Mouse (Mus musculus) liver (tissue): ENCODE data around the gene Ect2.

ENCODE experiments used
- DNase-seq: peaks from one replicate; pipeline ENCODE4 v3.0.0-alpha.2; 2020; ENCODE audit warnings: mixed read lengths

Gene Ect2

GRCm38 (mm10) chr3:27153701-27154209, at the start of gene Ect2:
Gene Ect2 (minus strand): TSS chr3:27153878.
- DNase-seq = peak; percentile 99

- no peak for DNase-seq
These were observed 48.2 kb upstream of the Ect2 start for GRCm38 (mm10) chr3:27201728-27202411.

GRCm38 (mm10) chr3:27199120-27199519, 45.4 kb upstream of the Ect2 start:
- DNase-seq = no peak

- DNase-seq = no peak
These were observed 44.1 kb upstream of the Ect2 start for GRCm38 (mm10) chr3:27197816-27198215.

GRCm38 (mm10) chr3:27196529-27196928, 42.9 kb upstream of the Ect2 start:
- DNase-seq = no peak

GRCm38 (mm10) chr3:27195573-27196227, 42.0 kb upstream of the Ect2 start:
- DNase-seq = no peak

GRCm38 (mm10) chr3:27195153-27195552, 41.5 kb upstream of the Ect2 start:
- no peak for DNase-seq

- DNase-seq = peak; percentile 38
These were observed 40.2 kb upstream of the Ect2 start for GRCm38 (mm10) chr3:27193844-27194317.

GRCm38 (mm10) chr3:27191856-27192255, 38.2 kb upstream of the Ect2 start:
- no peak for DNase-seq

- no peak for DNase-seq
These were observed 37.2 kb upstream of the Ect2 start for GRCm38 (mm10) chr3:27190865-27191264.

- peak; percentile 54 for DNase-seq
These were observed 35.9 kb upstream of the Ect2 start for GRCm38 (mm10) chr3:27189320-27190261.

- no peak for DNase-seq
These were observed 34.7 kb upstream of the Ect2 start for GRCm38 (mm10) chr3:27188386-27188785.

GRCm38 (mm10) chr3:27183601-27184175, 30.0 kb upstream of the Ect2 start:
- DNase-seq = no peak

- peak; percentile 89 for DNase-seq
These were observed 29.3 kb upstream of the Ect2 start, which contains the start of gene Nceh1 for GRCm38 (mm10) chr3:27182733-27183600. Gene Nceh1 (plus strand): TSS chr3:27182965.

- no peak for DNase-seq
These were observed 26.0 kb upstream of the Ect2 start for GRCm38 (mm10) chr3:27179711-27180110.

- DNase-seq = no peak
These were observed 16.6 kb upstream of the Ect2 start for GRCm38 (mm10) chr3:27170257-27170656.

GRCm38 (mm10) chr3:27165481-27166065, 11.9 kb upstream of the Ect2 start:
- no peak for DNase-seq

GRCm38 (mm10) chr3:27162410-27162804, 8.7 kb upstream of the Ect2 start:
- no peak for DNase-seq

GRCm38 (mm10) chr3:27161645-27162409, 8.1 kb upstream of the Ect2 start:
- no peak for DNase-seq

- DNase-seq = no peak
These were observed 5.2 kb upstream of the Ect2 start for GRCm38 (mm10) chr3:27158910-27159309.
